In the genomic region with DNA sequence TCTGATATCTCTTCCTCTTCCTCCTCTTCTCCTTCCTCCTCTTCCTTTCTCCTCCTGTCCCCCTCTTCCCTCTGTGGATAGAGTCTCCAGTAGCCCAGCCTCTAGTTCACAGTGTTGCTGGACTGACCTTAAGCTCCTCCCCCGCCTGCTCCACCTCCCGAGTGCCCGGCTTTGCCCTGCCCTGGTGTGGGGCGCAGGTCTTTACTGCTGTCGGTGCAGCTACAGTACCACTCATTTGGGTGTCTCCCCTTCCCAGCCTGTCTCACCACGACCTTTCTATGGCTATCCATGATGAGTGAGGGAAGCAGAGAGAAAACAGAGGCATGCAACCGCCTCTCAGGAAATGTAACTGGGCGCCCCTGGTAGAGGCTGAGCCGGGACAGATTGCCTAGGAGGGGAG, we compare ENCODE assay signal across 8 mouse cellular contexts. TPM values are rescaled to one million over a fixed set of nuclear protein-coding genes. Genes with fewer than 3 reads are reported as not detected.
A peak's percentile ranks its signal among the peaks of the same experiment; 100 is the strongest.
DNase-seq lines count a peak whose midpoint lies in the region; ATAC-seq and TF ChIP-seq lines count a peak whose summit lies in the region.

No protein-coding gene starts in this region.

- no peaks in the 10 kb centered on the region for H3K36me3 ChIP-seq in embryonic facial prominence, embryonic 13.5 days
- no peaks in the 10 kb centered on the region for H3K36me3 ChIP-seq in hindbrain, embryonic 11.5 days (ENCODE audit: control insufficient read depth, insufficient read depth, low read length)
- H3K36me3 ChIP-seq in limb, embryonic 13.5 days = no peaks in the 10 kb centered on the region
- no peaks in the 10 kb centered on the region for H3K36me3 ChIP-seq in neural tube, embryonic 13.5 days

- H3K4me3 ChIP-seq in left cerebral cortex, adult 2 months = no peak overlapping the region
- H3K4me3 ChIP-seq in embryonic facial prominence, embryonic 13.5 days = peak overlapping the region; percentile 22
- H3K4me3 ChIP-seq in hindbrain, embryonic 11.5 days (ENCODE audit: low read depth, low read length) = no peak overlapping the region
- peak overlapping the region; percentile 14 for H3K4me3 ChIP-seq in limb, embryonic 13.5 days
- H3K4me3 ChIP-seq in neural tube, embryonic 13.5 days = no peak overlapping the region

- no peak for TF ChIP-seq CTCF in left cerebral cortex, adult 2 months (IDR thresholded peaks at IDR 0.05)

- peak overlapping the region; percentile 62 for H3K27ac ChIP-seq in left cerebral cortex, adult 2 months
- peak overlapping the region; percentile 98 for H3K27ac ChIP-seq in embryonic facial prominence, embryonic 13.5 days
- H3K27ac ChIP-seq in hindbrain, embryonic 11.5 days (ENCODE audit: low read depth, low read length) = 0 out of 2 replicates have a peak overlapping the region, but pooled peaks have one; percentile 1
- peak overlapping the region; percentile 96 for H3K27ac ChIP-seq in limb, embryonic 13.5 days
- peak overlapping the region; percentile 68 for H3K27ac ChIP-seq in neural tube, embryonic 13.5 days (replicated peaks)

- peak in 1 of 2 experiments; percentile 11 for DNase-seq in left cerebral cortex, adult 2 months (ENCODE audit: extremely low spot score in 1 of 2, low spot score in 2 of 2)
- DNase-seq in left cerebral cortex, postnatal 14 days (ENCODE audit: low spot score in 2 of 2) = no peak
- peak; percentile 19 for DNase-seq in hindbrain, embryonic 11.5 days (ENCODE audit: low spot score)
- no peak for DNase-seq in yolk sac, embryonic 10.5 days (ENCODE audit: low spot score)
- no peak for DNase-seq in frontal cortex, postnatal 10 days (ENCODE audit: low spot score in 2 of 2)

- peak overlapping the region; percentile 51 for H3K4me2 ChIP-seq in embryonic facial prominence, embryonic 13.5 days
- no peak overlapping the region for H3K4me2 ChIP-seq in hindbrain, embryonic 11.5 days (replicated peaks; ENCODE audit: low read depth, low read length)
- peak overlapping the region; percentile 55 for H3K4me2 ChIP-seq in limb, embryonic 13.5 days (replicated peaks)
- H3K4me2 ChIP-seq in neural tube, embryonic 13.5 days = peak overlapping the region; percentile 28

- peak overlapping the region; percentile 62 for H3K9ac ChIP-seq in embryonic facial prominence, embryonic 13.5 days
- H3K9ac ChIP-seq in hindbrain, embryonic 11.5 days (ENCODE audit: low read depth, low read length) = 0 out of 2 replicates have a peak overlapping the region, but pooled peaks have one; percentile 5
- H3K9ac ChIP-seq in limb, embryonic 13.5 days = peak overlapping the region; percentile 54; the same call in 1 of the 2 replicates
- peak overlapping the region; percentile 58 for H3K9ac ChIP-seq in neural tube, embryonic 13.5 days

- intact Hi-C loops in left cerebral cortex, adult 2 months (cut with DNase I) = loop anchor here (5.0 kb wide), 1 partner anchor 177 kb away; no protein-coding TSS in a partner anchor
- intact Hi-C loops in left cerebral cortex, postnatal 14 days (cut with DNase I) = loop anchor here (5.0 kb wide), 2 partner anchors 98 to 192 kb away; no protein-coding TSS in a partner anchor

- no peaks in the 10 kb centered on the region for H3K9me3 ChIP-seq in embryonic facial prominence, embryonic 13.5 days
- H3K9me3 ChIP-seq in hindbrain, embryonic 11.5 days (ENCODE audit: control insufficient read depth, low read length) = no peaks in the 10 kb centered on the region
- H3K9me3 ChIP-seq in limb, embryonic 13.5 days = no peaks in the 10 kb centered on the region
- no peaks in the 10 kb centered on the region for H3K9me3 ChIP-seq in neural tube, embryonic 13.5 days

- ATAC-seq in embryonic facial prominence, embryonic 13.5 days (ENCODE audit: insufficient number of reproducible peaks, insufficient read depth, low FRiP score, low TSS enrichment, low read depth) = no peak
- no peak for ATAC-seq in hindbrain, embryonic 11.5 days (ENCODE audit: low FRiP score)
- no peak for ATAC-seq in limb, embryonic 13.5 days (ENCODE audit: low FRiP score, low read depth)
- no peak for ATAC-seq in neural tube, embryonic 13.5 days (ENCODE audit: low read depth)

- H3K27me3 ChIP-seq in embryonic facial prominence, embryonic 13.5 days = no peaks in the 10 kb centered on the region
- no peaks in the 10 kb centered on the region for H3K27me3 ChIP-seq in hindbrain, embryonic 11.5 days (ENCODE audit: control insufficient read depth, insufficient read depth, low read length)
- H3K27me3 ChIP-seq in limb, embryonic 13.5 days = no peaks in the 10 kb centered on the region
- H3K27me3 ChIP-seq in neural tube, embryonic 13.5 days = no peaks in the 10 kb centered on the region

- H3K4me1 ChIP-seq in embryonic facial prominence, embryonic 13.5 days = peaks cover 66% of the 10 kb centered on the region
- H3K4me1 ChIP-seq in hindbrain, embryonic 11.5 days (replicated peaks; ENCODE audit: control insufficient read depth, insufficient read depth, low read length) = peaks cover 20% of the 10 kb centered on the region
- peaks cover 66% of the 10 kb centered on the region for H3K4me1 ChIP-seq in limb, embryonic 13.5 days
- H3K4me1 ChIP-seq in neural tube, embryonic 13.5 days (replicated peaks) = peaks cover 54% of the 10 kb centered on the region

- WGBS in embryonic facial prominence, embryonic 13.5 days = 7% methylated on average over 9 of the region's 9 CpGs
- 14% methylated on average over 9 of the region's 9 CpGs for WGBS in hindbrain, embryonic 11.5 days
- 14% methylated on average over 9 of the region's 9 CpGs for WGBS in limb, embryonic 13.5 days
- 15% methylated on average over 9 of the region's 9 CpGs for WGBS in neural tube, embryonic 13.5 days

RNA-seq across cellular contexts. Expression of a gene that starts 5.5 kb away (rescaled TPM):
- total RNA-seq in left cerebral cortex, adult 2 months (2021) = 1 to 10 TPM; 2.8 to 5.7 TPM
- 1 to 10 TPM; 3.4 to 4.5 TPM for total RNA-seq in left cerebral cortex, postnatal 14 days (2021)
- 1.9 and 2.0 TPM in 2 replicates for polyA plus RNA-seq in embryonic facial prominence, embryonic 13.5 days (2015; fragmentation: Nextera tagmentation; extraction: Ambion mirVana)
- polyA plus RNA-seq in hindbrain, embryonic 11.5 days (2014; fragmentation: Nextera tagmentation; extraction: Ambion mirVana) = 0.18 and 0.57 TPM in 2 replicates
- polyA plus RNA-seq in limb, embryonic 13.5 days (2015; fragmentation: Nextera tagmentation; extraction: Ambion mirVana) = 1.6 and 1.9 TPM in 2 replicates
- 0.39 and 0.98 TPM in 2 replicates for polyA plus RNA-seq in neural tube, embryonic 13.5 days (2015; fragmentation: Nextera tagmentation; extraction: Ambion mirVana)

Comparison
In these comparisons a context has a peak if more than half of its experiments do, and no peak if none do; other contexts are left out.
1. H3K27ac ChIP-seq: peak in every context shown above with its lines; median percentile 98 in embryonic facial prominence, embryonic 13.5 days; 96 in limb, embryonic 13.5 days; 68 in neural tube, embryonic 13.5 days; 62 in left cerebral cortex, adult 2 months; 1 in hindbrain, embryonic 11.5 days.
2. H3K4me3 ChIP-seq: peak in embryonic facial prominence, embryonic 13.5 days (single experiment) and limb, embryonic 13.5 days (single experiment); none in left cerebral cortex, adult 2 months (single experiment), hindbrain, embryonic 11.5 days (single experiment) and neural tube, embryonic 13.5 days (single experiment).
3. H3K9ac ChIP-seq: peak in every context shown above with its lines; median percentile 62 in embryonic facial prominence, embryonic 13.5 days; 58 in neural tube, embryonic 13.5 days; 54 in limb, embryonic 13.5 days; 5 in hindbrain, embryonic 11.5 days.